Mouse (Mus musculus): ENCODE data around the gene Defb35.

DNA sequence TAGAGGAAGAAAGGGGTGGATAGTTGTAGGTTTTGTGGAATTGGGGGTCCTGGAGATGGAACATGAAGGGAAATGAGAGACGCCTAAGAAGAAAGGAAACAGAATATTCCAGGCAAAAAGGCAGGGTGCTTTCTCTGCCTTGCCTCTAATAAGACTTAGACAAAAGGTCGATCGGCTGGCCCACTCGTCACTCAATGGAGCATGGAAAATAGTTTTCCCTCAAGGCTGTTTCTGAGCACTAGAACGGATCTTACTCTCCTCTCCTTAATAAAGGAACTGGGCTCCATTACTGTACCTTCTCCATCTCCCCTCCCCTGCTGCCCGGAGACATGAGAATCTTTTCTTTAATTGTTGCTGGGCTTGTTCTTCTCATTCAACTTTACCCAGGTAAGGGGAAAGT, 8.3 kb downstream of the Defb35 start, which contains the start of gene Defb13:
- TF ChIP-seq CTCF (IDR thresholded peaks at IDR 0.05; ENCODE audit: borderline replicate concordance, extremely low read depth, insufficient read depth, insufficient read length), result no peak
- TF ChIP-seq POLR2A (IDR thresholded peaks at IDR 0.05; ENCODE audit: borderline replicate concordance, extremely low read depth, insufficient read depth, insufficient read length, poor library complexity, severe bottlenecking), result no peak

All from brain, embryonic 14.5 days (tissue).